Mouse (Mus musculus) liver, embryonic 16.5 days (tissue): ENCODE results near the gene Olfr585. TPM values are rescaled to one million over a fixed set of nuclear protein-coding genes. Genes with fewer than 3 reads are reported as not detected.

Source experiments
- ATAC-seq: fragments of 200-750 bp; cut with Nextera tagmentation; 2 replicates; pipeline ENCODE4 v1.8.0; 2017; ENCODE audit warnings: low read depth, mild to moderate bottlenecking, moderate number of reproducible peaks, moderate library complexity
- H3K27ac ChIP-seq: fragments of 300-500 bp; sonication (generic); 2 replicates; pipeline ENCODE4 v1.5.1; 2014; ENCODE audit warnings: mild to moderate bottlenecking, low read length
- H3K27me3 ChIP-seq: fragments of 300-500 bp; sonication (generic); 2 replicates; pipeline ENCODE4 v1.6.1; 2014; ENCODE audit warnings: low read depth, low read length, mixed read lengths; ENCODE audit not compliant: control insufficient read depth, insufficient read depth
- H3K36me3 ChIP-seq: fragments of 300-500 bp; sonication (generic); 2 replicates; pipeline ENCODE4 v1.6.1; 2014; ENCODE audit warnings: mild to moderate bottlenecking; ENCODE audit not compliant: control insufficient read depth, insufficient read depth
- H3K4me1 ChIP-seq: fragments of 300-500 bp; sonication (generic); 2 replicates; pipeline ENCODE4 v1.6.1; 2014; ENCODE audit warnings: low read depth, low read length, mixed read lengths; ENCODE audit not compliant: control insufficient read depth
- H3K4me2 ChIP-seq: fragments of 300-500 bp; sonication (generic); 2 replicates; pipeline ENCODE4 v1.6.1; 2014; ENCODE audit warnings: low read depth, low read length, mixed read lengths
- H3K4me3 ChIP-seq: fragments of 300-500 bp; sonication (generic); 2 replicates; pipeline ENCODE4 v1.5.1; 2014; ENCODE audit warnings: low read depth, mild to moderate bottlenecking, low read length
- H3K9ac ChIP-seq: fragments of 300-500 bp; sonication (generic); 2 replicates; pipeline ENCODE4 v1.6.1; 2014; ENCODE audit warnings: low read depth, low read length
- H3K9me3 ChIP-seq: fragments of 300-500 bp; sonication (generic); replicated peaks from 2 replicates; pipeline ENCODE4 v1.6.1; 2016; ENCODE audit warnings: low read length; ENCODE audit not compliant: control insufficient read depth
- WGBS: fragments of 180-500 bp; shearing (Covaris S2); extraction: QIAGEN DNeasy Blood & Tissue Kit; methylation state at CpG from one replicate; pipeline ENCODE4 v1.1.7; 2014; ENCODE audit not compliant: insufficient replicate concordance; 5-methylcytosine and 5-hydroxymethylcytosine counted together
- polyA plus RNA-seq: library from polyadenylated mRNA; unstranded; fragments of >200 nt; fragmentation: Nextera tagmentation; extraction: Ambion mirVana; gene quantifications from 2 replicates; pipeline ENCODE4 v1.2.1, GENCODE M21; 2015

Olfr585 gene
- not detected in 2 replicates for polyA plus RNA-seq

DNA sequence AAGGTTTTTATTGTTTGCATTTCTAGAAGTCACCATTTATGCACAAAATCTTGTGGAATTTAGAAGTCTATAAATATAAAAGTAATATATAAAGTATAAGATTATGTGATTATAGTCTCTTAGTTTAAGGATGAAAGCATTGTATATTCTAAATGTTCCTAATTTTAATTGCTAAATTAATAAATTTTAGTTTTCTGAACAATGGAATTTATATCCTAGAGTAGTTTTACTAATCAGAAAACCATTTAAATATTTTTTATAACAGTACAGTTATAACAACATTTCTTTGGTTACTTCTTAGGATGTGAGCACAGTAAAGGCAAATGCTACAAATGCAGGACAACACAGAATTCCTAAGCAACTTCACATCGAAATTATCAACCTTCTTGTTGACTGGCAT, at the start of gene Olfr585:
TSS of gene Olfr585 (plus strand) at position 301 of the 400 bp plus-strand sequence.
- no peak within 1 kb of the TSS for H3K4me3 ChIP-seq
- no peaks in the 10 kb centered on the region for H3K36me3 ChIP-seq
- no peak for ATAC-seq
- no peak within 1 kb of the TSS for H3K9ac ChIP-seq
- H3K4me1 ChIP-seq = no peaks in the 10 kb centered on the region
- H3K27me3 ChIP-seq = no peaks in the 10 kb centered on the region
- 50% methylated on average over 1 of the region's 1 CpGs for WGBS
- no peak within 1 kb of the TSS for H3K4me2 ChIP-seq
- no peak within 1 kb of the TSS for H3K27ac ChIP-seq
- no peaks in the 10 kb centered on the region for H3K9me3 ChIP-seq

DNA sequence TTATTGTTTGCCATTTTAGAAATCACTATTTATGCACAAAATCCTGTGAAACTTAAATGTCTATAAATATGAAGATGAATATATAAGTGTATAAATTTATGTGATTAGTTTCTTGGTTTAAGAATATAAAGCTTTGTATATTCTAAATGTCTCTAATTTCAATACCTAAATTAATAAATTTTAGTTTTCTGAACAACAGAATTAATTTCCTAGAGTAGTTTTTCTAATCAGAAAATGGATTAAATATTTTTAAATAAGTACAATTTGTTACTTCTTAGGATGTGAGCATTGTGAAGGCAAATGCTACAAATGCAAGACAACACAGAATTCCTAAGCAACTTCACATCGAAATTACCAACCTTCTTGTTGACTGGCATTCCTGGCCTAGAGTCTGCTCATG, 46.5 kb upstream of the Olfr585 start, which contains the start of gene Olfr583:
TSS of gene Olfr583 (plus strand) at position 301 of the 400 bp plus-strand sequence.
- Histone ChIP-seq H3K9ac (no peak within 1 kb of the TSS), H3K36me3 (no peaks in the 10 kb centered on the region), H3K4me3 (no peak within 1 kb of the TSS), H3K27ac (no peak within 1 kb of the TSS), H3K4me1 (no peaks in the 10 kb centered on the region), H3K9me3 (no peaks in the 10 kb centered on the region), H3K27me3 (no peaks in the 10 kb centered on the region), H3K4me2 (no peak within 1 kb of the TSS)
- ATAC-seq = no peak
- WGBS = 50% methylated on average over 1 of the region's 1 CpGs

DNA sequence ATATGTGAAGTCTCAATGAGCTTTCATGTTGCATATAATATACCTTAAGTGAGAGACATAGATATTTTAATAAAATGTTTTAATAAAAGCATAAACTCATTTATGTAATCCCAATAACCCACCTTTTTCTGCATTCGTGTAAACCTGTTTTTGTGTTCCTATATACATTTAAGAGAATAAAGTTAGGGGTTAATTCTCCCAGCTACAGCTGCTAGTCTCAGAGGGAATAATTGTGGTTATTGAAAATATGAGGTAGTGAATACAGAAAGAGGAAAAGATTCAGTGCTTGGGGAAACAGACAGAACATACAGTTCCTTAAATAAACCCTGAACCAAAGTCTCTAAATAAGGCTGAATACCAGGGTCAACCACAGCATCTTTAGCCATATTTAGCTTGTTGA, 15.9 kb upstream of the Olfr585 start, which contains the start of gene Olfr584:
TSS of gene Olfr584 (plus strand) at position 301 of the 400 bp plus-strand sequence.
- Histone ChIP-seq H3K4me1 (no peaks in the 10 kb centered on the region), H3K9me3 (no peaks in the 10 kb centered on the region), H3K36me3 (no peaks in the 10 kb centered on the region), H3K4me3 (no peak within 1 kb of the TSS), H3K27me3 (no peaks in the 10 kb centered on the region), H3K9ac (no peak within 1 kb of the TSS), H3K4me2 (no peak within 1 kb of the TSS), H3K27ac (no peak within 1 kb of the TSS)
- no peak for ATAC-seq
- 51% methylated on average over 1 of the region's 1 CpGs for WGBS

DNA sequence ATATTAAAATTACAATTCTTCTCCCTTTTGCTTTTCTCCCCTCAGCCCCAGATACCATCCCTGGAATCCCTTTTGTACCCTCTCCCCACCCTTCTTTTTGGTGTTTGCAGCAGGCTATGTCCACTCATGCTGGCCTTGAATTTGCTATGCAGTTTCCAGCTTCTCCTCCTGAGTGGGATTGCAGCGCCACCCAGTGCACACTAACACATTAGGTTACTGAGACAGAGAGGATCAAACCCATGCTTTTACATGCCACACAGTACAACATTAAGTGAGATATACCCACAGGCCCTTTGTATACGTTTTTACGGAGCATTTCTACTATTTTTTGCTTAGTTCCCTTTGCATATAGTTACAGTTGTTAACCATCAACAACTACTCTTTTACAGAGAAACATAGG, 21.9 kb downstream of the Olfr585 start:
- no peaks in the 10 kb centered on the region for H3K27me3 ChIP-seq
- no peaks in the 10 kb centered on the region for H3K36me3 ChIP-seq
- no peak overlapping the region for H3K9ac ChIP-seq
- no peak overlapping the region for H3K27ac ChIP-seq
- 36% methylated on average over 3 of the region's 3 CpGs for WGBS
- no peak overlapping the region for H3K4me3 ChIP-seq
- no peak for ATAC-seq
- H3K4me1 ChIP-seq = no peaks in the 10 kb centered on the region
- no peak overlapping the region for H3K4me2 ChIP-seq
- H3K9me3 ChIP-seq = no peaks in the 10 kb centered on the region

DNA sequence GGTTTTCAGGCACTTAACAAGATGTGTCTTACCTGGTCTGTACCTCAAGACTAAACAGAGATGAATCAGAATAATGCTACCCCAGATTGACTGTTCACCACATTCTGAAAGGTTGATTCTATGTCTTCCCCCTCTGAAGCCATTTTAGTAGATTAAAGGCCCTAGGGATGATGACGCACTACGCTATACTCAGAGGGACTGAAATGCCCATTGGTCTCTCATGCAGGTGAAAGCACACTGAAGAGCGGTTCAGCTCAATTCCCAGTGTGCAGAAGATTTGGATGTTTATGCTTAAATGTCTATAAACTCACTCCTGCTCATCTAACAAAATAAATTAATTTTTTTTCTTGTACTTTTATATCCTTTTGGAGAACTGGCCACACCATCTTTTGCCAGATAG, 28.0 kb downstream of the Olfr585 start, which contains the start of gene Olfr586:
TSS of gene Olfr586 (minus strand) at position 101 of the 400 bp plus-strand sequence.
- Histone ChIP-seq H3K9ac (no peak within 1 kb of the TSS), H3K36me3 (no peaks in the 10 kb centered on the region), H3K4me1 (no peaks in the 10 kb centered on the region), H3K4me3 (no peak within 1 kb of the TSS), H3K27me3 (no peaks in the 10 kb centered on the region), H3K27ac (no peak within 1 kb of the TSS), H3K4me2 (no peak within 1 kb of the TSS), H3K9me3 (no peaks in the 10 kb centered on the region)
- ATAC-seq = no peak
- WGBS = 59% methylated on average over 3 of the region's 3 CpGs

DNA sequence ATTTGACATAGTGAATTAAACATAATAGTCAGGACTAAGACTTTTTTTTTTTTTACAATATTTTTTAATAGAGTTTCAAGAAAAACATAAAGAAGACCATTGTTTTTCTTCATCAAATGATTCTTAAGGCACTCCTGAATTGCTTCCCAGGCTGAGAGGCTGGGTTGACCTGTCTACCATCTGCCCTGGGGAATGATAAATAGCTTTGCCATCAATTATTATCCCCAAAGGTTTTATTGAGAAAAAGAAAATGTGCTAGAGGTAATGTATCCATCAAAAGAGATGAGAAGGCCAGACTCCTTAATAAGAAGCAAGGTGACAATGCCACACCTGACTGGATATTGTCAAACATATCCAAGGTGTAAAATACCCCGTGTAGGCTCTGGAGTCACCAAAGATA, 43.1 kb downstream of the Olfr585 start, which contains the start of gene Olfr588-ps1:
TSS of gene Olfr588-ps1 (plus strand) at position 301 of the 400 bp plus-strand sequence.
- no peaks in the 10 kb centered on the region for H3K27me3 ChIP-seq
- 40% methylated on average over 1 of the region's 1 CpGs for whole genome bisulfite sequencing
- no peak within 1 kb of the TSS for H3K4me3 ChIP-seq
- H3K27ac ChIP-seq = no peak within 1 kb of the TSS
- H3K9ac ChIP-seq = no peak within 1 kb of the TSS
- H3K4me2 ChIP-seq = no peak within 1 kb of the TSS
- ATAC-seq = no peak
- no peaks in the 10 kb centered on the region for H3K4me1 ChIP-seq
- no peaks in the 10 kb centered on the region for H3K9me3 ChIP-seq
- no peaks in the 10 kb centered on the region for H3K36me3 ChIP-seq

Other genes starting within 250 kb of the Olfr585 start
- not detected in 2 replicates for gene Olfr566, start 239.0 kb upstream of the Olfr585 start, polyA plus RNA-seq
- gene Olfr568, start 220.6 kb upstream of the Olfr585 start, polyA plus RNA-seq = not detected in 2 replicates
- not detected in 2 replicates for gene Olfr569, start 206.8 kb upstream of the Olfr585 start, polyA plus RNA-seq
- gene Olfr570, start 203.1 kb upstream of the Olfr585 start, polyA plus RNA-seq = not detected in 2 replicates
- gene Olfr571, start 180.2 kb upstream of the Olfr585 start, polyA plus RNA-seq = not detected in 2 replicates
- gene Olfr572, start 173.3 kb upstream of the Olfr585 start, polyA plus RNA-seq = not detected in 2 replicates
- gene Olfr573-ps1, start 155.1 kb upstream of the Olfr585 start, polyA plus RNA-seq = not detected in 2 replicates
- gene Olfr574, start 149.3 kb upstream of the Olfr585 start, polyA plus RNA-seq = not detected in 2 replicates
- gene Olfr575, start 138.9 kb upstream of the Olfr585 start, polyA plus RNA-seq = not detected in 2 replicates
- not detected in 2 replicates for gene Olfr576, start 135.1 kb upstream of the Olfr585 start, polyA plus RNA-seq
- gene Olfr577, start 121.8 kb upstream of the Olfr585 start, polyA plus RNA-seq = not detected in 2 replicates
- not detected in 2 replicates for gene Olfr578, start 108.4 kb upstream of the Olfr585 start, polyA plus RNA-seq
- not detected in 2 replicates for gene Olfr582, start 59.7 kb upstream of the Olfr585 start, polyA plus RNA-seq
- gene Olfr583, start 46.4 kb upstream of the Olfr585 start, polyA plus RNA-seq = not detected in 2 replicates
- gene Olfr584, start 15.8 kb upstream of the Olfr585 start, polyA plus RNA-seq = not detected in 2 replicates
- gene Olfr586, start 27.9 kb downstream of the Olfr585 start, polyA plus RNA-seq = not detected in 2 replicates
- gene Olfr588-ps1, start 43.2 kb downstream of the Olfr585 start, polyA plus RNA-seq = not detected in 2 replicates
- gene Olfr589, start 58.6 kb downstream of the Olfr585 start, polyA plus RNA-seq = not detected in 2 replicates
- gene Olfr591, start 80.6 kb downstream of the Olfr585 start, polyA plus RNA-seq = not detected in 2 replicates
- not detected in 2 replicates for gene Olfr592, start 87.1 kb downstream of the Olfr585 start, polyA plus RNA-seq
- gene Olfr593, start 114.1 kb downstream of the Olfr585 start, polyA plus RNA-seq = not detected in 2 replicates
- not detected in 2 replicates for gene Olfr594, start 119.3 kb downstream of the Olfr585 start, polyA plus RNA-seq
- not detected in 2 replicates for gene Usp17ld, start 154.8 kb downstream of the Olfr585 start, polyA plus RNA-seq
- gene Olfr596, start 207.9 kb downstream of the Olfr585 start, polyA plus RNA-seq = not detected in 2 replicates
- gene Olfr597, start 218.6 kb downstream of the Olfr585 start, polyA plus RNA-seq = not detected in 2 replicates
- gene Olfr598, start 225.8 kb downstream of the Olfr585 start, polyA plus RNA-seq = not detected in 2 replicates
- not detected in 2 replicates for gene Olfr599, start 238.2 kb downstream of the Olfr585 start, polyA plus RNA-seq